Mouse (Mus musculus): Measurements from ENCODE around the gene Sh3pxd2a.

Gene Sh3pxd2a

DNA sequence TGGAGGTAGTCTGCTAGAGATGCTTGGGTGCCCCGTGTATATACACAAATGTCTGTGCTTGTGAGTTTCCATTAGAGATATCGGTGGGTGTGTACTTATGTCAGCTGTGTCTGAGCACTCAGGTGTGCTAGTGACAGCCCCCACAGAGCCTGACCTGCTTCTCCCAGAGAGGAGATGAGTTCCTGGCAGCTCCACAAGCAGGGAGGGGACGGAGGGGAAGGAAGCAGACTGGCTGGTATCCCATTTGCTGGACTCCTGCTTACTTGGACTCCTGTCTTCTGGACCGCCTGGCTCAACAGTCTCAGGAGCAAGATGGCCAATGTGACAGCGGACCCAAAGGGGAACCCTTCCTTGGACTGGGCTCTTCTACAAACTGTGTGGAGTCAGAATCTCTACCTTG, 234.7 kb downstream of the Sh3pxd2a start:
- DNase-seq (ENCODE audit: low spot score), result no peak

DNA sequence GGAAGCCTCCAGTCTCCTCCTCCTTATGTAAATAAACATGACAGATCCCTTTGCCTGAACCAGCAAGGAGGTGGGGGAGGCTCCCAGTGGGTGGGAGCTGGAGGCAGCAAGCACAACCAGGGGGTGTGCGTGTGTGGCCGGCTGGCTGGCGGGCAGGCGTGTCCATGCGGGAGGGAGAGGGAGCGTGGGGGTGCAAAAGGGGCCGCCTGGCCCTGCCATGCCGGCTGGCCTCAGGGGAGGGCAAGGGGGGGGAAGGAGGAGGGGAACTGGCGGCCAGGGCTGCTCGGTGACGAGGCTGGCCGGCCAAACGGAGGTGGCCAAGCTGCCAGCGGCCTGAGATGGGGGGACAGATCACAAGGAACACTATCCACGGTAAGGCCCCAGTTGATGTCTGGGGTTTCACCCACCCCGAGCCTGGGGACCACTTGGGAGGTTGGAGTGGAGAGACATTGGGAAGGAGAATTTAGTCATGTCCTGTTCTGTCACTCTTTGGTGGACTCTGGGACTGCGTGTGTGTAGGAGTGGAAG, 235.4 kb downstream of the Sh3pxd2a start:
- DNase-seq (ENCODE audit: low spot score), result no peak

DNA sequence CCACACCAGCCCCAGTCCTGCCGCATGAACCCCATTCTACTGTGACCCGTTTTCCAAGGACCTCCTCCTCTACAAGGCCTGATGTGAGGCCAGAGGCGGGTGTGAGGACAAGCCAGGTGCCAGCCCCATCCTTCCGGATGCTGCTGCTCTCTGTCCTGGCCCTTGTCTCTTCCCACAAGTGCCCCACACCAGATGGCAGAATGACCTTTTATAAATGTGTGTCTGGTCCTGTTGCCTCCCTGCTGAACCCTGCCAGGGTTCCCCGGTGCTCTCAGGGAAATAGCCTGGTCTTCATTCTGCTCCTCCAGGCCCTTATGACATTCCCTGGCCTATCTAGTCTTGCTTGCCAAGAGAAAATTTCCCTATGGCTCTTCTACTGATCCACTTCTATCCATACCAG, 238.4 kb downstream of the Sh3pxd2a start:
- DNase-seq (ENCODE audit: low spot score), result no peak

DNA sequence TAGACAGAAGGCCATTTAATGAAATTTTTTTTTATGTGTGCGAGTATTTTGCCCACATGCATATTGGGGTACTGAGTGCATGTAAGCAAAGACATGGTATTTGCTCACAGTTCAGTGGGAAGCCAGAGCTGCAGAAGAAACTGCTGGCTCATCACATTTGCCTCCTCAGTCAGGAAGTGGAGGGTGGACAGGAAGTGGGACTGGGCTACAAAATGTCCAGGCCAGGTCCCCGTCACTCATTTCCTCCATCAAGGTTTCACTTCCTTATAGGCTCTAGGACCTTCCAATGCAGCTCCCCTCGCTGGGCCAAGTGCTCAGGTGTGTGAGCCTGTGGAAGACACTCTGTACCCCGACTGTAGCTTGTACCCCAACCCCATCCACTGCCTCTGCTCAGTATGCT, 239.5 kb downstream of the Sh3pxd2a start:
- no peak for DNase-seq (ENCODE audit: low spot score)

DNA sequence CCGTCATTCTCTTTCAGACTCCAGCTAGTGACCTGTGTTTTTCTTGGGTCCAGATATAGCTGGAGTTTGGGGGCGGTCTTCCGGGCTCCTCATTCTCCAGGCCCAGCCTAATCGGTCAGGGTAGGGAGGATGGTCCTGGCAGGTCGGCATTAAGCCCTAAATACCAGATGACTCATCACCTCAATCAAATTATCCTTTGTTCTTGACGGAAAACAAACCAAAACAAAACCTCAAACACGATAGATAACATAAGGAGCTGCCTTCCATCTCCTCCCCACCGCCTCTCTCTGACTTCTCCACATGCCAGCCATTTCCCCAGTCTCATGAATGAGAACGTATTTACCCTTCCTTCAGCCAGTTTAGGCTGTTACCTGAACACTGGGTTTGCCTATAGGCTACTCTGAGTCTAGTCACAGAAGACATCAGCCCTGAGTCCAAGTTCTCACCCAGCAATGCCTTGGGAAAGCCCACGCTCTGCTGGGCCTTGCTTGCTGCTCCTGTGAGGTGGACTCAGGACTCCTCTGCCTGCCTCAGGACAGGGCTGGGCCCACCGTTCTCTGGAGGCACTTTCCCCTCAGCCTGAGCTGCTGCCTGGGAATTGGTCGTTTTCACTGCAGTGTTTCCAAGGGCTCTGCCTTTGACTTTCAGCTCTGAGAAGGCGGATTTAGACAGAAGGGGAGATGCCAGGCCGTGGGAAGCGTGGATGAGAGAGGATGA, 241.2 kb downstream of the Sh3pxd2a start:
- DNase-seq (ENCODE audit: low spot score), result no peak

DNA sequence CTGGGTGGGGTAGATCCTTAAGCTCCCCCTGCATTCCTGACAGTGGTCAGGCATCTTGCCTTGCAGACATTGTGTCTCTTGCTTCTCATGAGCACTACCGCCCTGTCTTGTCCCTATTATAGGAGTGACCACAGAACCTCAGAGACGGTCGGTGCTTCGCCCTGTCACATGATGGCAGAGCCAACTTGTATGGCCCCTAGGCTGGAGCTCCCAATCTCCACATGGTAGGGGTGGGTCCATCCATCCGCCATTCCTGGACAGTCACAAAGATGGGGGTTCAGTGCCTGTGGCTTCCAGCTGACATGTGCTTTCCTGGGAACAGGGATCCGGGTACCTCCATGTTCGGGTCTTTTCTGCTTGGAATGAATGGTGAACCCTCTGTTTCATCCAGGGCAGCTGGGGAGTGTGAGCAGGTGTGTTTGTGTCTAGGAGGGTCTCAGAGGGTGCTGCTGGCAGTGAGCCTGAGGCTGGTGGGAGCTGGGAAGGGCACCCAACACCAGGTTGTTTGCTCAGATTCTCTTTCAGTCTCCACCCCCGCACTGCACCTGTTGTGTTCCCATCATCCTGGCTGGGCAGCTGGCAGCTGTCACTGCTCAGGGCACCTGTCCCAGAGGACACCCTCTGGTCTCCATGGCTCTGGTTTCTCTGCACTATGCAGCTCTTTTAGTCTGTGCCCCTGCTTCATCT, 241.9 kb downstream of the Sh3pxd2a start:
- DNase-seq (ENCODE audit: low spot score), result no peak

DNA sequence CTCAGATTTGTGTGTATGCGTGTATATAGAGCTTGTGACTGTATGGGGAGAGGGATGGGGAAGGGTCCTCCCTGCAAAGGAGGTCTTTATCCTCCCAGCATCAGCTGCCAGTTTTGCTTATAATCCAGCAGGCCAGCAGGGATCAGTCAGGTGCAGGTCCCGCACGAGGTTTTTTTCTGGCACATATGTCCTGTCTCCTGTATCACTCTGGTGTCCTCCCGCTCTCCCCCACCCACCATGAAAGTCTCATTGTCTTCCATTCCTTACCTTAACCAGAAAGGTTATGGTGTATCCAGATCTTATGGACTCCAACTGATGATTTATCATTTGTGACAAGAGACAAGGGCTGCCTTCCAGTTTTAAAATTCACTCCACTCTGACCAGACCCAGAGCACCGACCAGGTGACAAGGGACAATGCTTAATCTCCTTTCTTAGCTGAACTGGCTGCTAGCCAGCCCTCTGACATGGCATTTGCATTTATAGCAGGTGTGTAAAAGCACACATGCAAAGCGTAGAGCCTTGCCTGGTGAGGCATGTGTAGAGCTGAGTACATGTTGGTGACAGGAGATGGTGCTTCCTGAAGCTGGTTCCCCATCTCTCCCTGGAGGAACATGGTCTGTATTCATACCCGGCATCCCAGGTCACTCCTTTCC, 242.6 kb downstream of the Sh3pxd2a start:
- DNase-seq (ENCODE audit: low spot score), result no peak

DNA sequence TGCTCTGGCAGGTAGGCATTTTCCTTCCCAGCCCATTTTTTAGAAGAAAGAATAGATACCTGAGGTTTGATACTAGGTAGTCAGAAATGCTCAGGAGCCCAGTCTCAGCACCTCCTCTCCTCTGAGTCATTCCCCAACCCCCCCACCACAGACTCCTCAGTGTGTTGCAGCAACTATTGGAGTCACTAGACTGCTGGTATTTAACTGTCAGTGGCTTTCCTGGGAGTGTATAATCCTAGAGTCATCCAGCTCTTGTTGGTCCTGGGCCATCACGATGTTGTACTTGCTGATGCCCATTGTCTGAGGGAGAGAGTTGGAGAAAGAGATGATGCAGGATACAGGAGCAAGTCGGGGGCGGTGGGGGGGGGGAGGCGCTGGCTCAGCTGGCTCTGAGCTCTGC, 243.2 kb downstream of the Sh3pxd2a start:
- no peak for DNase-seq (ENCODE audit: low spot score)

DNA sequence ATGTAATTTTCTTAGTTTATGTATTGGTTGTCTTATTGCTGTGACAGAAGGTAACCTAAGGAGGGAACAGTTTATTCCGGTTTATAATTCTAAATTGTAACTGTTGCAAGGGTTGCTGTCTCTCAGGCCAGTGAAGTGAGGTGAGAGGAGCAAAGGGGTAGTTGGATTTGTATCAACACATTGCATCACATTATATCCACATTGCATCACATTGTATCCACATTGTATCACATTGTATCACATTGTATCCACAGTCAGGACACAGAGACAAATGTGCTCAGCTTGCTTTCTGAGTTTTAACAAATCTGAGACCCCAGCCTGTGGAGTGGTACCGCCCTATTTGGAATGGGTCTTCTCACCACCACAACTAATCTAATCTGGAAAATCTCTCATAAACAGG, 244.0 kb downstream of the Sh3pxd2a start:
- no peak for DNase-seq (ENCODE audit: low spot score)

DNA sequence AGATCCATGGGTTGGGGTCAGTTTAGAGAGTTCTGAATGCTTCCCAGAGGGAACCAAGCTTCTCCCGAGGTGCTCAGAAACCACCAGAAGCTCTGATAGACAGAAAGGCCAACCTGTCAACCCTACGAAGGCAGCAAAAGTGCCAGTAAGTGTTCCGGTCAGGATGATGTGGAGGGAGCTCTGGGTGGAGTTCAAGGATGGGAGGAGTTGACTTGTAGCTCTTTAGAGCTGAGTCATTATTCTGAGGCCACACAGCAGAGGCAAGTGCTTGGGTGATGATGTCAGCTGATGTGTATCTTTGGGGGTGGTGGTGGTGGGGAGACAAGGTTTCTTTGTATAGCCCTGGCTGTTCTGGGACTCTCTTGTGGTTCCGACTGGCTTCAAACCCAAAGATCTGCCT, 244.6 kb downstream of the Sh3pxd2a start:
- DNase-seq (ENCODE audit: low spot score), result no peak

DNA sequence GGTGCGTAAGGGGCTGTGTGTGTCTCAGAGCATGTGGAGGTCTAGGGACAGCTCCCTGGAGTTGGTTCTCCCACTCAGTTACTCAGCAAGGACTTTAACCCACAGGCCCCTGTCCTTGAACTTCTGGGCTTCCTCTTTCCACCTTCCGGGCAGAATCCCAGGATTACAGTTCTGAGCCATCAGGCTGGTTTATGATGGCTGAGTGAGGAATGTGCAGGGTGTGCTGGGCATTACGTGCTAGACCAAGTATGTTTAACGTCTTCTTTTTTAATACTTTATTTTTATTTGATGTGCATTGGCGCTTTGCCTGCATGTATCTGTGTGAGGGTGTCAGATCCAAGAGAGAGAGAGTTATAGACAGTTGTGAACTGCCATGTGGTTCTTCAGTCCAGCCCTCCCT, 247.4 kb downstream of the Sh3pxd2a start:
- no peak for DNase-seq (ENCODE audit: low spot score)

DNA sequence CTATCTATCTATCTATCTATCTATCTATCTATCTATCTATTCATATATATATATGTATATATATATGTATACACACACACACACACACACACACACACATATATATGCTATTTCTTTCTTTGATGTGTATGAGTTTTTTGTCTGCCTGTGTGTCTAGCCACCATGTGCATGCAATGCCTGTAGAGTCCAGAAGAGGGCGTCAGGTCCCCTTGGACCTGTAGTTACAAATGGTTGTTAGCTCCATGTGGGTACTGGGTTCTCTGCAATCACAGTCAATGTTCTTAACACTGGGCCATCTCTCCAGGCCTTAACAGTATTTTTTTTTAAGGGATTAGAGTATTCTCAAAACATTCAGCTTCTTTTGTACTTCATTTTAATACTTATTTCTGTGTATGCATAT, 250.7 kb downstream of the Sh3pxd2a start:
- DNase-seq (ENCODE audit: low spot score), result no peak

DNA sequence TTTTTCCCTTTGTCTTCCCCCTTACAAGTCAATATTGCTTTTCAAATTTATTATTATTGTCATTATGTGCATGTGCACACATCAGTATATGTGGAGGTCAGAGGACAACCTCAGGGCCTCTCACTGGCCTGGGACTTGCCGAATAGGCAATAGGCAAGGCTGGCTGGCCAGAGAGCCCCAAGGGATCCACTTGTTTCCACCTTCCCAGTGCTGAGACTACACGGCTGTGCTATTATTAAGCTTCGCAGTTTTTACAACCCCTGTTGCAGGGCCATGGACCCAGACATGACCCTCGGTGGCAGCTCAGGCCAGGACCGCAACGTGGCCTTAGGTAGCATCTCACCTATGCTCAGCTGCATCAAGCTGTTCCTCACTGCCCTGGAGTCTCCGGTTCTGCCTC, 251.8 kb downstream of the Sh3pxd2a start:
- DNase-seq (ENCODE audit: low spot score), result no peak

DNA sequence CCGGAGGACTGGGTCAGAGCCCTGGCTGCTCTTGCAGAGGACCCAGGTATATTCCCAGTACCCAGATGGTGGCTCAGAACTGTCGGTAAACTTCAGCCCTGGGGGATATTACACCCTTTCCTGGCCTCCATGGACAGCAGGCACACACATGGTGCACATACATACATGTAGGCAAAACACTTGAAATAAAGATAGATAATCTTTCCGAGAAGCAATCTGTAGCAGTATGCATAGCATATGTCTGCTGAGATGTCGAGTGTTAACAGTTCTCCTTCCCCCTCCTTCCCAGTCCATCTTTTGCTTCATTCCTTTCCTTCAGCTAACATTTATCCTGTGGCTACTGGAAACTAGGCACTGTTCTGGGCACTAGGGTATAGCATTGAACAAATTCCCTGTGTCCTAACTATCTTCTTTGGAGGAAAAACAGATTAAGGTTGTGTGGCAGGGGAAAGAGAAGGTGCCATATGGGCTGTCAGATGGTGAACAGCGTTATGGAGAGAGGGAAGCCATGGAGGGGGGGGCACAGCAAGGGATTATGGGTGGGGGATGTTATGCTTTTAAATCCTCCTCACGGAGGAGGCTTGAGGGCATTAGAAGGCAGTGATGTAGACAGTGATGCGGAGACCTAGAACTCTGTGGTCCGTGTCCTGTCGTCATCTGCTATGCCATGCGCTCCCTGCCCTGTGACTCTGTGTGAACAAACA, 252.4 kb downstream of the Sh3pxd2a start:
- DNase-seq (ENCODE audit: low spot score), result no peak

DNA sequence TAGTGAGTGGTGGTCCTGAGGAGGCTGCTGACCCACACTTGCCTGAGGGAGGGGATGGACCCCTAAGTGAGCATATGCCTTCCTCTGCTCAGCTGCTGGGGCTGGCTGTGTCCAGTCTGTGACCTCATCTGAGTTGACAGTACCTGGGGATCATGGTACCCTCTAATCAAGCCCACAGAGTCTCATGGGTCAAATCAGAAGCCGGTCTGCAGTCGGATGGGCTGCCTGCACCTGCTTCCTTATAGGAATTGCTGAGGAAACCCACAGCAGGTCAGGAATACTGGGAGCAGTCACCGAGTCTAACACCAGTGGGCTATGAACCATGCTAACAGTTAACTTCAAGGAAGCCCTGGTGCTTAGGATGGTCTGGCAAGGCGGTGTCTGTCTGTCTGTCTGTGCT, 253.8 kb downstream of the Sh3pxd2a start:
- no peak for DNase-seq (ENCODE audit: low spot score)
